Comparison of ENCODE assay signal across 8 mouse cellular contexts in genomic region chr5:23433720-23434597, GRCm38 (mm10). TPM values are rescaled to one million over a fixed set of nuclear protein-coding genes. Genes with fewer than 3 reads are reported as not detected.
DNase-seq lines count a peak whose midpoint lies in the region; ATAC-seq lines count a peak whose summit lies in the region.

TSS of gene Kmt2e (plus strand) at chr5:23434441.

- peak within 1 kb of the TSS; percentile 93 for H3K4me3 ChIP-seq in intestine, embryonic 15.5 days (replicated peaks)

- H3K9ac ChIP-seq in intestine, embryonic 15.5 days: peak within 1 kb of the TSS; percentile 98

- no peaks in the 10 kb centered on the region for H3K36me3 ChIP-seq in intestine, embryonic 15.5 days

- no peaks in the 10 kb centered on the region for H3K27me3 ChIP-seq in intestine, embryonic 15.5 days (replicated peaks)

- H3K4me1 ChIP-seq in intestine, embryonic 15.5 days (replicated peaks): no peaks in the 10 kb centered on the region

- H3K4me2 ChIP-seq in intestine, embryonic 15.5 days (replicated peaks): peak within 1 kb of the TSS; percentile 78

- peak within 1 kb of the TSS; percentile 100 for H3K27ac ChIP-seq in intestine, embryonic 15.5 days

- H3K9me3 ChIP-seq in intestine, embryonic 15.5 days: no peaks in the 10 kb centered on the region

- WGBS in intestine, embryonic 15.5 days: 0% methylated on average over 85 of the region's 85 CpGs

- DNase-seq in adrenal gland, adult 8-10 months: peak; percentile 89
- peak; percentile 79 for DNase-seq in embryo, embryonic 11.5 days (ENCODE audit: low read depth, low spot score)
- peak; percentile 93 to 94 for DNase-seq in gastrocnemius, postnatal 36 days
- peak; percentile 92 to 94 for DNase-seq in left cerebral cortex, postnatal 25 days (ENCODE audit: low spot score in 2 of 2)
- peak; percentile 91 for DNase-seq in mesoderm, embryonic 11.5 days (ENCODE audit: low read depth, low spot score)
- peak; percentile 90 for DNase-seq in right cerebral cortex, postnatal 25 days
- peak; percentile 90 to 92 for DNase-seq in urinary bladder, postnatal 36 days (ENCODE audit: low spot score in 2 of 2)

- peak; percentile 86 for ATAC-seq in intestine, embryonic 15.5 days

- intact Hi-C loops in gastrocnemius, postnatal 36 days (cut with DNase I): loop anchor here (2.0 kb wide), 1 partner anchor 15 kb away; no protein-coding TSS in a partner anchor
- intact Hi-C loops in left cerebral cortex, postnatal 25 days (cut with DNase I): loop anchor here (2.0 kb wide), 1 partner anchor 15 kb away; no protein-coding TSS in a partner anchor

RNA-seq across cellular contexts. Expression of gene Kmt2e, which starts in this region (rescaled TPM):
- total RNA-seq in adrenal gland, adult 8-10 months (2022): 100 to 1,000 TPM in 2 of 4 experiments, 10 to 100 TPM in 2; 71.4 to 117 (median 87.8) TPM
- total RNA-seq in gastrocnemius, postnatal 36 days (2021): 10 to 100 TPM; 22.2 to 25.6 TPM
- 77.2 and 86.4 TPM in 2 replicates for polyA plus RNA-seq in intestine, embryonic 15.5 days (2015; fragmentation: Nextera tagmentation; extraction: Ambion mirVana)
- total RNA-seq in left cerebral cortex, postnatal 25 days (2021): 10 to 100 TPM; 87.4 to 98.5 TPM

Comparison
In these comparisons a context has a peak if more than half of its experiments do, and no peak if none do; other contexts are left out.
1. Peak in every context shown above with its lines: DNase-seq, ATAC-seq, H3K4me3 ChIP-seq and H3K27ac ChIP-seq.